Mouse (Mus musculus) retina, postnatal 1 day (tissue): ENCODE measurements at regions not wholly inside any gene's neighbourhood (a gene's known extent, or its start where the extent isn't known, plus 50 kb on each side); places are given as distances from the start of the nearest gene placed in this dataset.

Experiments
- DNase-seq: peaks from one replicate; pipeline ENCODE4 v3.0.0-alpha.2; 2012

GRCm38 (mm10) chr15:37166744-37167143 is 159.2 kb upstream of the Zfp706 start:
- no peak for DNase-seq

GRCm38 (mm10) chr15:37165887-37166507 is 158.4 kb upstream of the Zfp706 start:
- peak; percentile 39 for DNase-seq

- no peak for DNase-seq
These were observed 157.6 kb upstream of the Zfp706 start for GRCm38 (mm10) chr15:37165216-37165615.

GRCm38 (mm10) chr15:37164191-37165135 is 156.9 kb upstream of the Zfp706 start:
- DNase-seq: peak; percentile 23

GRCm38 (mm10) chr15:37159956-37160355 is 152.4 kb upstream of the Zfp706 start:
- DNase-seq: no peak

- peak; percentile 59 for DNase-seq
These were observed 151.8 kb upstream of the Zfp706 start for GRCm38 (mm10) chr15:37159349-37159748.

- DNase-seq: no peak
These were observed 149.8 kb upstream of the Zfp706 start for GRCm38 (mm10) chr15:37157386-37157785.

- DNase-seq: no peak
These were observed 147.4 kb upstream of the Zfp706 start for GRCm38 (mm10) chr15:37154934-37155333.

GRCm38 (mm10) chr15:37153177-37153576 is 145.6 kb upstream of the Zfp706 start:
- no peak for DNase-seq

- DNase-seq: peak; percentile 73
These were observed 128.1 kb upstream of the Zfp706 start for GRCm38 (mm10) chr15:37135590-37136164.

GRCm38 (mm10) chr15:37134913-37135589 is 127.5 kb upstream of the Zfp706 start:
- no peak for DNase-seq

DNA sequence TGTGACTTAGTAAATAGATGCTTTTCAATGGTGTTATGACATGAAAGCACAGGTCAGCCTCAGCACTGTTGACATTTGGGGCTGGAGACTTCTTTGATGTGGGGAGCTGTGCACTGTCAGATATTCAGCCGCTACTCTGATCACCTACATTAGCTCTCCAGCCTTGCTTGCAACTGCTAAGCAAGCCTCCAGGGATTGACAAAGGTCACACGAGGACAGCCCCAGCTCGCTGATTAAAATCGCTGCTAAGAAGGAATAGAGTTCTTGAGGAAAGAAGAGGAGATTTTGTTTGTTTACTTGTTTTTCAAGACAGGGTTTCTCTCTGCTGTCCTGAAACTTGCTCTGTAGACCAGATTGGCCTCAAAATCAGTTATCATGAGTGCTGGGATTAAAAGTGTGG is 126.8 kb upstream of the Zfp706 start:
- DNase-seq: peak; percentile 30

DNA sequence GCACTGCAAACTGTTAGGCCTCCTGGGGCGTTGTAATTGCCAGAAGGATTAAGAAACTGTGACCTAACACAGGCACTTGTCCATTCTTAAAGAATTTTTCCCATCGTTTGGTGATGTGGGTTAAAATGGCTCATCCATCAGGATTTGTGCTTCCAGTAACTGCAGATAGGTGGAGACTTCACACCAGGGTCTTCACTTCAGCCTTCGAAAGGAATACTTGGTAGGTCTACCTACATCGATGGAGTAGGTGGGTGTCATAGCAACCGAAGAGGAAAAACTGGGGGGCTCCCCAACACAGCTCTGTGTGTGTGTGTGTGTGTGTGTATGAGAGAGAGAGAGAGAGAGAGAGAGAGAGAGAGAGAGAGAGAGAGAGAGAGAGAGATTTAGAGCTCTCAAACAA is 126.3 kb upstream of the Zfp706 start:
- DNase-seq: peak; percentile 66

GRCm38 (mm10) chr15:37127681-37128080 is 120.1 kb upstream of the Zfp706 start:
- DNase-seq: no peak

GRCm38 (mm10) chr15:37127170-37127569 is 119.6 kb upstream of the Zfp706 start:
- DNase-seq: no peak

DNA sequence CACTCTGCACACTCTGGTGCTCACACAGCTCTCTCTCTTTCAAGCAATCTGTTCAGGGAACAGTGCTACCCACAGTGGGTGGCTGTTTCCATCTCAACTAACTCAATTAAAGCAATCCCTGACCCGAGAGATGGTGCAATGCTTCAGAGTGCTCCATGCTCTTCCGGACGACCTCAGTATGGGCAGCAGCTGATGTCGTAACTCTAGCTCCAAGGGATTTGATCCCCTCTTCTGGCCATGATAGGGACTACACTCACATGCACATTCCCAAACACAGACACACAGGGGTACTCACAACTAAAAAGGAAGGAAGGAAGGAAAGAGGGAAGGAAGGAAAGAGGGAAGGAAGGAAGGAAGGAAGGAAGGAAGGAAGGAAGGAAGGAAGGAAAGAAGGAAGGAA is 118.2 kb upstream of the Zfp706 start:
- peak; percentile 37 for DNase-seq

GRCm38 (mm10) chr15:37124951-37125350 is 117.4 kb upstream of the Zfp706 start:
- no peak for DNase-seq

GRCm38 (mm10) chr15:37124299-37124698 is 116.7 kb upstream of the Zfp706 start:
- no peak for DNase-seq

- peak; percentile 78 for DNase-seq
These were observed 112.8 kb upstream of the Zfp706 start for GRCm38 (mm10) chr15:37120381-37120780.

- peak; percentile 85 for DNase-seq
These were observed 106.5 kb upstream of the Zfp706 start for GRCm38 (mm10) chr15:37114119-37114518.

- DNase-seq: no peak
These were observed 102.9 kb upstream of the Zfp706 start for GRCm38 (mm10) chr15:37110462-37110861.

DNA sequence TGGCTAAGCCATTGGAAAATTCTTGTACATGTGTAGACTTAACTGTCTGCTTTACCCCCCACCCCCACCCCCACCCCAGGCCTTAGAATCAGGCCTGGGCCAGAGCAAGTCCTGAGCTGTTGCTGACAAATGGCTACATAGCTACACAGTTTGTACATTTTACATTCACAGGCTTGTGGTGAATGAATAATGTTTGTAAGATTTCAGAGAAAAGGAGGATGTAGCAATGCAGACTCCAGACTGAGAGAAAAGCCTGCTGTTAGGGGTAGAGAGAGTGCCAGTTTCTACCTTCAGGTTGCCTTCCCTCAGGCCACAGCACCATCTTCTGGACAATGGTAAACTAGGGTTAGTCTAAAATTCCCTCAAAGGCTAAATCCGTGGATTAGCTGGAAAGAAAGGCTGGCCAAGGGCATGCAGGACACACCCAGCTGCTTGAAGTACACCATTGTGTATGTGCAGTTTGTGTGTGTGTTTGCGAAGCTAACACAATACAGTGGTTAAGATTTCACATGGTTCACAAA is 94.5 kb upstream of the Zfp706 start:
- DNase-seq: peak; percentile 34

DNA sequence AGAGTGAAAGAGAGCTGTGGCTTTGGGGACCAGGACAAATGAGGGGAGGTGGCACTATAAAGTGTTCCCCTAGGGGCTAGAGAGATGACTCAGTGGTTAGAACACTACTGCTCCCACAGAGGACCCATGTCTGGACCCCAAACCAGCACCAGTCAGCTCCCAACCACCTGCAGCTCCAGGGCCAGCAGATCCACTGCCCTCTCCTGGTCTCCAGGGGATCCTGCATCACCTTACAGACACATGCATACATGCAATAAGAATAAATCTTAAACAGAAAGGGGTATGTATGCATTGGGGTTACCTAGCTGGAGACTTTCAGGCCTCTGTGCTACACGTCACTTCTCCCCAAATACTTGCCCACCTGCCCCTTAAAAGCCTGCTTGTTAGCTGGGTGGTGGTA is 93.8 kb upstream of the Zfp706 start:
- DNase-seq: no peak
